Mouse (Mus musculus): ENCODE results near the gene Ppp1r32. TPM values are rescaled to one million over a fixed set of nuclear protein-coding genes. Genes with fewer than 3 reads are reported as not detected.
A peak's percentile ranks its signal among the peaks of the same experiment; 100 is the strongest.

Gene Ppp1r32
- total and polyA plus RNA-seq, 2 experiments from 2014 or later: 5.0 to 7.8 TPM

DNA sequence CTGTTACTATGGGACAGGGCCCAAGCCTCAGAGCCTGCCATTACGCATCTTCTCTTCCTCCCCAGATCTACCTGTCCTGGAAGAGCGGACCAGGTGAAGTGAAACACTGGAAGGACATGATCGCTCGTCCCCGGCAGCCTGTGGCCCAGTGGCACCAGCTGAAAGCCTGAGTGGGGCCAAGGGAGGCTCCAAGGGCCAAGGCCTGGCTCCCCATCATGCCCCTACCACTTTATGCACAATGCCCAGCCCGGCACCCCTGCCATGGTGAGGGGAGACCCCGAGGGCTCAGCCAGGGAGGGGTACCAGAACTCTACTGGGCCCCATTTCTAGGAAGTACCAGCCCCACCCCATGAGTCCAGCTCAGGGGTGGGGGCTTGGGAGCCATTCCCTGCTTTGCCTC is 34.5 kb downstream of the Ppp1r32 start:
- TF ChIP-seq CTCF (IDR thresholded peaks at IDR 0.05): no peak
- WGBS: 96% methylated on average over 7 of the region's 7 CpGs
- ATAC-seq (ENCODE audit: low FRiP score): no peak

DNA sequence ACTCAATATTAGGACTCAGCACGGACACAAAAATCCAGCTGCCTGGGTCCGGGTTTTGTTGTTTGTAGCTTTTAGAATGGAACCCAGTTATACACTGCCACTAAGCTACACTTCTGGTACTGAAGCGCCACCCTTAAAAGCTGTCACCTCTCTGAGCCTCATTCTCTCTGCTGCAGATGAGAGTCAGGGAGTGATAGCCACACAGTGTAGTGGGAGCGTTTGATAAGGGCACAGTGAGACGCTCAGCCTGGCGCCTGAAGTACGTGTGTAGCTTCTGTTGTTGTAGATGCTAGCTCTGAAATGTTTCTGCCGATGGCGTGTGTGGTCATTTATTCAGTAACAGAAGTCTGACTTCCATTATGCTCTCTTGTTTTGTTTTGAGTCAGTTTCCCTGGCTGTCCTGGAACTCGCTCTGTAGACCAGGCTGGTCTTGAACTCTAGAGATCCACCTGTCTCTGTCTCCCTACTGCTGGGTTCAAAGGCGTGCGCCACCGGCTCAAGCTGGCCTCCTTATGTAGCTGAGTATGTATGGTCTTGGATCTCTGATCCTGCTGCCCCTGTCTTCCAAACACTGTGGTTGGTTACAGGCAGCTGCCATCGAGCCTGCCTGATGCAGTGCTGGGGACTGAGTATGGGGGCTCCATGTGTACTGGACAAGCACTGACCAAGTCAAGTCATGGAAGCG is 37.9 kb downstream of the Ppp1r32 start:
- Histone ChIP-seq H3K36me3 (ENCODE audit: insufficient read depth, low read length) (peaks cover 71% of the 10 kb centered on the region), H3K4me3 (ENCODE audit: low read depth, low read length) (no peak overlapping the region), H3K27ac (ENCODE audit: low read depth, low read length) (no peak overlapping the region), H3K9ac (replicated peaks; ENCODE audit: low read length, poor library complexity, severe bottlenecking) (no peak overlapping the region), H3K4me1 (ENCODE audit: insufficient read depth, low read length) (no peaks in the 10 kb centered on the region), H3K9me3 (ENCODE audit: low read length) (no peaks in the 10 kb centered on the region), H3K27me3 (ENCODE audit: insufficient read depth, low read length) (no peaks in the 10 kb centered on the region), H3K4me2 (ENCODE audit: low read depth, low read length, poor library complexity, severe bottlenecking) (no peak overlapping the region)
- no peak for ATAC-seq (ENCODE audit: low FRiP score)
- TF ChIP-seq CTCF (IDR thresholded peaks at IDR 0.05): no peak
- no peak for DNase-seq (ENCODE audit: low spot score)
- WGBS: 94% methylated on average over 15 of the region's 15 CpGs

More for the DNA sequence above, 34.5 kb downstream of the Ppp1r32 start:
- no peaks in the 10 kb centered on the region for H3K4me1 ChIP-seq (ENCODE audit: insufficient read depth, low read length)
- H3K4me3 ChIP-seq (ENCODE audit: low read depth, low read length): no peak overlapping the region
- no peak overlapping the region for H3K9ac ChIP-seq (replicated peaks; ENCODE audit: low read length, poor library complexity, severe bottlenecking)
- no peaks in the 10 kb centered on the region for H3K9me3 ChIP-seq (ENCODE audit: low read length)
- DNase-seq (ENCODE audit: low spot score): no peak
- H3K4me2 ChIP-seq (ENCODE audit: low read depth, low read length, poor library complexity, severe bottlenecking): no peak overlapping the region
- no peak overlapping the region for H3K27ac ChIP-seq (ENCODE audit: low read depth, low read length)
- peaks cover 43% of the 10 kb centered on the region for H3K36me3 ChIP-seq (ENCODE audit: insufficient read depth, low read length)
- no peaks in the 10 kb centered on the region for H3K27me3 ChIP-seq (ENCODE audit: insufficient read depth, low read length)

DNA sequence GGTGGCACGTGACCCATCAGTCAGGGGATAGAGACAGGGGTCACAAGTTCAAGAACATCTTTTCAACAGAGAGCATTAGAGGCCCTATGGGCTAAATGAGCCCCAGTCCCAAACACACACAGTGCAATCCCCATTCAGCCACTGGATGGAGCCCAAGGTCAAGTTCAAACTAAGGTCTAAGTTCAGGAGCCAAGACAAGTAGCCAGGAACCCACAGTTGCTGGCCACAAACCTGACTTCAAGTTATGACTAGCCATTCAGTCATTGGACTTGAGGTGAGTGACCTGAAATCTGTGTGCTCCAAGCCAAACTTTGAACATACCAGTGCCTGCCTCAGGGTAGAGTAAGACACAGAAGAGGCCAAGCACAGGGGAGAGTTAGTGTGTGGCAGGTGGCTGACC is 45.2 kb downstream of the Ppp1r32 start:
- DNase-seq (ENCODE audit: low spot score) (no peak), ATAC-seq (ENCODE audit: low FRiP score) (no peak)
- peak; percentile 48; the same call in 1 of the 2 replicates for TF ChIP-seq CTCF (IDR thresholded peaks at IDR 0.05)
- Histone ChIP-seq H3K4me2 (ENCODE audit: low read depth, low read length, poor library complexity, severe bottlenecking) (no peak overlapping the region), H3K27me3 (ENCODE audit: insufficient read depth, low read length) (no peaks in the 10 kb centered on the region), H3K9me3 (ENCODE audit: low read length) (no peaks in the 10 kb centered on the region), H3K4me3 (ENCODE audit: low read depth, low read length) (no peak overlapping the region), H3K36me3 (ENCODE audit: insufficient read depth, low read length) (peaks cover 27% of the 10 kb centered on the region), H3K27ac (ENCODE audit: low read depth, low read length) (no peak overlapping the region), H3K4me1 (ENCODE audit: insufficient read depth, low read length) (no peaks in the 10 kb centered on the region), H3K9ac (replicated peaks; ENCODE audit: low read length, poor library complexity, severe bottlenecking) (no peak overlapping the region)
- 58% methylated on average over 1 of the region's 1 CpGs for WGBS

DNA sequence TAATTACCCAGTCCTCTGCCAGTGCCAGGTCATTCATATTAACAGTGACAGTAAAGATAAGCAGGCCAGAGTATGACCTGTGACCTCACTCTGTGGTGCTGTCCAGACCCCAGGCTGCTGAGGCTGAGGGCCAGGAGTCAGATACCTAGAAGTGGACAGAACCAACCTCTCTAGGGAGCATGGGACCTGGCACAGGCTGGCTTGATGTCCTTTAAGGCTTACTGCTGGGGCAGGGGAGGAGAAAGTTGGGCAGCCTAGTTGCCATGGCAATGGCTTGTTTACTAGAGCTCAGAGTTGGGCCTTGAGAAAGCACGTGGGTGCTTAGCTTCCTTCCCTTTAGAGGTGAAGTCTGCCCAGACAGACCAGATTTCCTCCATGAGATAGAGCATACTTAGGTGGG is 46.0 kb downstream of the Ppp1r32 start:
- no peaks in the 10 kb centered on the region for H3K27me3 ChIP-seq (ENCODE audit: insufficient read depth, low read length)
- no peak overlapping the region for H3K27ac ChIP-seq (ENCODE audit: low read depth, low read length)
- H3K9ac ChIP-seq (replicated peaks; ENCODE audit: low read length, poor library complexity, severe bottlenecking): no peak overlapping the region
- WGBS: 18% methylated on average over 1 of the region's 1 CpGs
- H3K4me1 ChIP-seq (ENCODE audit: insufficient read depth, low read length): no peaks in the 10 kb centered on the region
- H3K36me3 ChIP-seq (ENCODE audit: insufficient read depth, low read length): peaks cover 21% of the 10 kb centered on the region
- no peaks in the 10 kb centered on the region for H3K9me3 ChIP-seq (ENCODE audit: low read length)
- ATAC-seq (ENCODE audit: low FRiP score) (no peak), DNase-seq (ENCODE audit: low spot score) (no peak)
- no peak overlapping the region for H3K4me2 ChIP-seq (ENCODE audit: low read depth, low read length, poor library complexity, severe bottlenecking)
- TF ChIP-seq CTCF (IDR thresholded peaks at IDR 0.05): no peak
- no peak overlapping the region for H3K4me3 ChIP-seq (ENCODE audit: low read depth, low read length)

- WGBS: 33% methylated on average over 3 of the region's 3 CpGs
- peak; percentile 27; the same call in 1 of the 2 replicates for ATAC-seq (ENCODE audit: low FRiP score)
These were observed 46.8 kb downstream of the Ppp1r32 start for GRCm38 (mm10) chr19:10435908-10436307.

DNA sequence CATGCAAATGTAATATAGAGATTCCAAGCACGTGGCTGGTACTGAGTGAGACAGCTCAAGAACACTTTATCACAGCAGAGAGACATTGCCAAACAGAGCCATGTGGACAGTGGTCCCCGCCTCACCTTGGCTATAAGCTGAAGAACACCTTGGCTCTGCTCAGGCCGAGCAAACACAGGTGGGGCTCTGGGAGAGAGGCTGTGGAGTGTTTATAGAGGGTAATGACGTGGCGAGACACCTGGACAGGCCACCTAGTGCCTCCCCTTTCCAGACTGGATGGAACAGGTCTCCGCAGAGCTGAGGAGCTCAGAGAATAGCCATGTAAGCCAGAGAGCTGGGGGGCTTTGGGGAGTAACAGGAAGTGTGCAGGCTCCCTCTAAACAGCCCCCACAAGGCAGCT is 47.8 kb downstream of the Ppp1r32 start:
- Histone ChIP-seq H3K36me3 (ENCODE audit: insufficient read depth, low read length) (peaks cover 10% of the 10 kb centered on the region; the same call in 1 of the 2 replicates), H3K4me3 (ENCODE audit: low read depth, low read length) (no peak overlapping the region), H3K9ac (replicated peaks; ENCODE audit: low read length, poor library complexity, severe bottlenecking) (no peak overlapping the region), H3K27me3 (ENCODE audit: insufficient read depth, low read length) (no peaks in the 10 kb centered on the region), H3K4me1 (ENCODE audit: insufficient read depth, low read length) (no peaks in the 10 kb centered on the region), H3K27ac (ENCODE audit: low read depth, low read length) (no peak overlapping the region), H3K4me2 (ENCODE audit: low read depth, low read length, poor library complexity, severe bottlenecking) (no peak overlapping the region), H3K9me3 (ENCODE audit: low read length) (no peaks in the 10 kb centered on the region)
- ATAC-seq (ENCODE audit: low FRiP score): no peak
- no peak for DNase-seq (ENCODE audit: low spot score)
- TF ChIP-seq CTCF (IDR thresholded peaks at IDR 0.05): no peak
- WGBS: 80% methylated on average over 6 of the region's 6 CpGs

More at GRCm38 (mm10) chr19:10435908-10436307, 46.8 kb downstream of the Ppp1r32 start:
- Histone ChIP-seq H3K27ac (ENCODE audit: low read depth, low read length) (no peak overlapping the region), H3K9me3 (ENCODE audit: low read length) (no peaks in the 10 kb centered on the region), H3K27me3 (ENCODE audit: insufficient read depth, low read length) (no peaks in the 10 kb centered on the region), H3K36me3 (ENCODE audit: insufficient read depth, low read length) (peaks cover 17% of the 10 kb centered on the region), H3K4me2 (ENCODE audit: low read depth, low read length, poor library complexity, severe bottlenecking) (no peak overlapping the region), H3K4me3 (ENCODE audit: low read depth, low read length) (no peak overlapping the region), H3K9ac (replicated peaks; ENCODE audit: low read length, poor library complexity, severe bottlenecking) (no peak overlapping the region), H3K4me1 (ENCODE audit: insufficient read depth, low read length) (no peaks in the 10 kb centered on the region)
- peak; percentile 74 for DNase-seq (ENCODE audit: low spot score)
- TF ChIP-seq CTCF (IDR thresholded peaks at IDR 0.05): peak; percentile 92
